Mouse (Mus musculus) heart, embryonic 11.5 days (tissue): ENCODE results near the gene Pip5k1c. TPM values are rescaled to one million over a fixed set of nuclear protein-coding genes. Genes with fewer than 3 reads are reported as not detected.
A peak's percentile ranks its signal among the peaks of the same experiment; 100 is the strongest.

ENCODE experiments used
- ATAC-seq: fragments of 200-750 bp; cut with Nextera tagmentation; replicated peaks from 2 replicates; pipeline ENCODE4 v1.8.0; 2017; ENCODE audit warnings: moderate library complexity; ENCODE audit not compliant: insufficient number of reproducible peaks, low FRiP score, low TSS enrichment
- H3K27ac ChIP-seq: fragments of 300-500 bp; sonication (generic); 2 replicates; pipeline ENCODE4 v1.5.1; 2014; ENCODE audit warnings: mild to moderate bottlenecking, low read depth, low read length
- H3K27me3 ChIP-seq: fragments of 300-500 bp; sonication (generic); 2 replicates; pipeline ENCODE4 v1.6.1; 2014; ENCODE audit warnings: mild to moderate bottlenecking, low read length, mixed read lengths; ENCODE audit not compliant: control insufficient read depth, insufficient read depth
- H3K36me3 ChIP-seq: fragments of 300-500 bp; sonication (generic); 2 replicates; pipeline ENCODE4 v1.6.1; 2014; ENCODE audit warnings: mild to moderate bottlenecking, low read length, moderate library complexity, mixed read lengths; ENCODE audit not compliant: control insufficient read depth, insufficient read depth
- H3K4me1 ChIP-seq: fragments of 300-500 bp; sonication (generic); 2 replicates; pipeline ENCODE4 v1.6.1; 2014; ENCODE audit warnings: low read length; ENCODE audit not compliant: control insufficient read depth, insufficient read depth
- H3K4me2 ChIP-seq: fragments of 300-500 bp; sonication (generic); 2 replicates; pipeline ENCODE4 v1.6.1; 2014; ENCODE audit warnings: mild to moderate bottlenecking, moderate library complexity
- H3K4me3 ChIP-seq: fragments of 300-500 bp; sonication (generic); 2 replicates; pipeline ENCODE4 v1.5.1; 2014; ENCODE audit warnings: low read depth, low read length
- H3K9ac ChIP-seq: fragments of 300-500 bp; sonication (generic); 2 replicates; pipeline ENCODE4 v1.6.1; 2014; ENCODE audit warnings: mild to moderate bottlenecking, low read depth, low read length, moderate library complexity
- H3K9me3 ChIP-seq: fragments of 300-500 bp; sonication (generic); replicated peaks from 2 replicates; pipeline ENCODE4 v1.6.1; 2016; ENCODE audit warnings: low read length; ENCODE audit not compliant: control insufficient read depth
- WGBS: fragments of 180-500 bp; shearing (Covaris S2); extraction: QIAGEN DNeasy Blood & Tissue Kit; methylation state at CpG from one replicate; pipeline ENCODE4 v1.1.7; 2014; ENCODE audit not compliant: insufficient replicate concordance; 5-methylcytosine and 5-hydroxymethylcytosine counted together
- microRNA-seq: library from miRNA; unstranded; fragments of <30 nt; microRNA quantifications from one replicate; pipeline ENCODE4, GENCODE M21; 2016; ENCODE audit warnings: borderline number of aligned reads
- polyA plus RNA-seq: library from polyadenylated mRNA; unstranded; fragments of >200 nt; fragmentation: Nextera tagmentation; extraction: Ambion mirVana; gene quantifications from 2 replicates; pipeline ENCODE4 v1.2.1, GENCODE M21; 2014

Pip5k1c gene
- polyA plus RNA-seq, 1 experiment from 2014 or later: 30.2 TPM

DNA sequence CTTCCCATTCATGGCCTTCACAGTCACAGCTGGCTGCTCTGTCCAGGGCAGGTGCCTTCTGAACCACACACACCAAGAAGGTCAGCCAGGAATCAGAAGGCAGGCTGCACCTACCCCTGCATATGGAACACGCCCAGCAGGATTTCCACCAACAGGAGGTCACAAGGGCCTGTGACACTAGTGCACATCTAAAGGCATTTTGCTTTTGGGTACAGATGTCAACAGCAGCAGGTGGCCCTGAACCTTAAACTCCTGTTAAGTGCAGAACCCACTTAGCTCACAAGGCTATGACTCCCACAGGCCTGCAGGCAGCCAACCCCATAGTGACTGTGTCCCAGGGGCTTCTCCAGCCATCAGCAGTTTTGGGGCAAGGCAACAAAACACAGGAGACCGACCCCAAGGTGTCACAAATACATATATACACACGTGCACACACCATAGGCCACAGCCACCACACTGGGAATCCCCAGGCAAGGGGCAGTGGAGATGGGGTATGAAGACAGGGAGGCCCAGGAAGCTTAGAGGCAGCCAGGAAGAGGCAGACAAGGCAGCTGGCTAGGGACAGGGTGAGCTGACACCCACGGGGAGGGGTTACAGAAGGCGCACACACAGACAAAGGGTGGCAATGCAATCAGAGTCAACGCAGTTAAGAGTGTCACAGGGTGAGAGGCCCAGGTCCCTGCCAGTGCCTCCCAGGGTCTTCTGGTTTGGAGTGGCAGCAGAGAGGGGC is 73.9 kb downstream of the Pip5k1c start:
- H3K9me3 ChIP-seq: no peaks in the 10 kb centered on the region
- no peak overlapping the region for H3K4me3 ChIP-seq
- H3K4me1 ChIP-seq: peaks cover 46% of the 10 kb centered on the region
- ATAC-seq: no peak
- no peak overlapping the region for H3K9ac ChIP-seq
- 74% methylated on average over 6 of the region's 6 CpGs for WGBS
- no peak overlapping the region for H3K4me2 ChIP-seq
- H3K27me3 ChIP-seq: no peaks in the 10 kb centered on the region
- peaks cover 45% of the 10 kb centered on the region for H3K36me3 ChIP-seq
- H3K27ac ChIP-seq: peak overlapping the region; percentile 25; the same call in 1 of the 2 replicates

DNA sequence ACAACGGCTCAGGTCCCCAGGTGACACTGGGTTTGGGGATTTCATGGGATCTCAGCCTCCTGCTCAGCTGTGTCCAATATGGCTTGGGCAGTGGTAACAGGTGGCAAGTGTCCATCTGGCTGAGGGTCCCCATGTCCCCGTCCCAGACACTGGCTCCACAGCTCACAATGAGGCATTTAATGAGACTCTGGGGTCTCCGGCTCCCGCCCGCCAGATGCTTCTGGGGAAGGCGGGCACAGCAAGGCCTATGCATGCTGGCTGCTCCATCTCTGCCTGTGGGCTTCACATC is 74.4 kb downstream of the Pip5k1c start:
- ATAC-seq: no peak
- Histone ChIP-seq H3K4me2 (no peak overlapping the region), H3K36me3 (peaks cover 45% of the 10 kb centered on the region)

More for the DNA sequence above, 74.4 kb downstream of the Pip5k1c start:
- no peak overlapping the region for H3K27ac ChIP-seq
- H3K4me1 ChIP-seq: peaks cover 41% of the 10 kb centered on the region
- H3K4me3 ChIP-seq: no peak overlapping the region
- H3K27me3 ChIP-seq: no peaks in the 10 kb centered on the region
- 93% methylated on average over 6 of the region's 6 CpGs for WGBS
- H3K9ac ChIP-seq: no peak overlapping the region
- H3K9me3 ChIP-seq: no peaks in the 10 kb centered on the region

Small RNA genes within 50 kb of the gene (microRNA-seq; reads per million reads assigned to microRNA genes)
- gene Mir3057: 11.6 reads per million, percentile 46 among the genes with 10 or more reads in this experiment

Other genes with a start within 250 kb of the Pip5k1c start
- 130 and 159 TPM in 2 replicates for gene Sgta, start 232.8 kb upstream of the Pip5k1c start, polyA plus RNA-seq
- gene Thop1, start 222.9 kb upstream of the Pip5k1c start, polyA plus RNA-seq: 30.9 and 31.1 TPM in 2 replicates
- 0.37 and 1.0 TPM in 2 replicates for gene Creb3l3, start 194.1 kb upstream of the Pip5k1c start, polyA plus RNA-seq
- 153 and 154 TPM in 2 replicates for gene Map2k2, start 187.0 kb upstream of the Pip5k1c start, polyA plus RNA-seq
- gene Zbtb7a, start 157.7 kb upstream of the Pip5k1c start, polyA plus RNA-seq: 10.6 and 10.8 TPM in 2 replicates
- gene Pias4, start 125.0 kb upstream of the Pip5k1c start, polyA plus RNA-seq: 39.4 and 39.7 TPM in 2 replicates
- 313 and 338 TPM in 2 replicates for gene Eef2, start 116.3 kb upstream of the Pip5k1c start, polyA plus RNA-seq
- 44.1 and 47.4 TPM in 2 replicates for gene Dapk3, start 110.0 kb upstream of the Pip5k1c start, polyA plus RNA-seq
- 0.21 TPM in 1 of 2 replicates, not detected in the other for gene 4930442H23Rik, start 109.1 kb upstream of the Pip5k1c start, polyA plus RNA-seq
- 2.2 and 3.6 TPM in 2 replicates for gene Nmrk2, start 90.9 kb upstream of the Pip5k1c start, polyA plus RNA-seq
- gene Atcay, start 62.1 kb upstream of the Pip5k1c start, polyA plus RNA-seq: 0.60 and 0.83 TPM in 2 replicates
- 2.3 and 3.7 TPM in 2 replicates for gene Zfr2, start 59.8 kb upstream of the Pip5k1c start, polyA plus RNA-seq
- gene Matk, start 40.0 kb upstream of the Pip5k1c start, polyA plus RNA-seq: 1.0 and 1.7 TPM in 2 replicates
- 247 and 257 TPM in 2 replicates for gene Mrpl54, start 26.0 kb upstream of the Pip5k1c start, polyA plus RNA-seq
- gene Apba3, start 26.0 kb upstream of the Pip5k1c start, polyA plus RNA-seq: 41.2 and 44.1 TPM in 2 replicates
- gene Tjp3, start 1.4 kb upstream of the Pip5k1c start, polyA plus RNA-seq: 0.90 and 1.4 TPM in 2 replicates
- gene Cactin, start 28.1 kb downstream of the Pip5k1c start, polyA plus RNA-seq: 20.2 and 25.0 TPM in 2 replicates
- 10.9 and 11.2 TPM in 2 replicates for gene Tbxa2r, start 35.8 kb downstream of the Pip5k1c start, polyA plus RNA-seq
- not detected in 2 replicates for gene Gipc3, start 50.3 kb downstream of the Pip5k1c start, polyA plus RNA-seq
- gene Hmg20b, start 57.5 kb downstream of the Pip5k1c start, polyA plus RNA-seq: 102 and 107 TPM in 2 replicates
- gene Mfsd12, start 64.5 kb downstream of the Pip5k1c start, polyA plus RNA-seq: 4.6 and 4.7 TPM in 2 replicates
- 0.23 and 0.67 TPM in 2 replicates for gene 4930404N11Rik, start 72.9 kb downstream of the Pip5k1c start, polyA plus RNA-seq
- gene Fzr1, start 85.6 kb downstream of the Pip5k1c start, polyA plus RNA-seq: 66.1 and 70.0 TPM in 2 replicates
- gene Dohh, start 91.5 kb downstream of the Pip5k1c start, polyA plus RNA-seq: 47.5 and 61.4 TPM in 2 replicates
- gene Gm48551, start 91.5 kb downstream of the Pip5k1c start, polyA plus RNA-seq: 1.4 and 2.9 TPM in 2 replicates
- 0.55 and 1.2 TPM in 2 replicates for gene Gm48552, start 96.0 kb downstream of the Pip5k1c start, polyA plus RNA-seq
- 4.2 and 5.8 TPM in 2 replicates for gene Smim24, start 100.1 kb downstream of the Pip5k1c start, polyA plus RNA-seq
- gene Nfic, start 162.7 kb downstream of the Pip5k1c start, polyA plus RNA-seq: 28.1 and 29.8 TPM in 2 replicates
- 0.19 and 0.31 TPM in 2 replicates for gene Celf5, start 189.7 kb downstream of the Pip5k1c start, polyA plus RNA-seq
- 40.9 and 49.0 TPM in 2 replicates for gene Ncln, start 203.4 kb downstream of the Pip5k1c start, polyA plus RNA-seq
- gene S1pr4, start 207.2 kb downstream of the Pip5k1c start, polyA plus RNA-seq: 0.56 and 0.79 TPM in 2 replicates
- gene Gna15, start 231.3 kb downstream of the Pip5k1c start, polyA plus RNA-seq: 2.5 and 3.4 TPM in 2 replicates